Mouse (Mus musculus) MEL (cell line): ENCODE data around the gene Trim26. TPM values are rescaled to one million over a fixed set of nuclear protein-coding genes. Genes with fewer than 3 reads are reported as not detected.
"Not testable (repeated sequence)": the region's sequence is repeated elsewhere in the genome, so short reads cannot be mapped to it uniquely, and the experiment has no call there.

Experiments
- DNase-seq: peaks from one replicate; pipeline ENCODE4 v3.0.0; 2011; ENCODE audit warnings: low read depth, low spot score
- H3K27ac ChIP-seq: 2 replicates; pipeline ENCODE4 v1.5.1; 2012; ENCODE audit warnings: low read depth, mild to moderate bottlenecking, control low read depth, low read length, moderate library complexity; ENCODE audit not compliant: control insufficient read depth
- H3K27me3 ChIP-seq, 2 experiments: fragments of 150-350 bp in 1 of 2; sonication (generic) in 1 of 2; 2 replicates each; pipeline ENCODE4 v1.6.1; 2012; ENCODE audit warnings: low read length in 2 of 2, mild to moderate bottlenecking in 2 of 2, improper control_type of control experiment in 1 of 2, moderate library complexity in 1 of 2; ENCODE audit not compliant: insufficient read depth in 2 of 2, control insufficient read depth in 1 of 2
- H3K36me3 ChIP-seq, 2 experiments: 2 replicates each; pipeline ENCODE4 v1.6.1; 2012 to 2014; ENCODE audit warnings: low read length in 2 of 2, improper control_type of control experiment in 1 of 2, inconsistent platforms in 1 of 2, mild to moderate bottlenecking in 1 of 2; ENCODE audit not compliant: insufficient read depth in 2 of 2, control insufficient read depth in 1 of 2
- H3K4me1 ChIP-seq, 2 experiments: fragments of 150-350 bp in 1 of 2; sonication (generic) in 1 of 2; 2 replicates each; pipeline ENCODE4 v1.6.1; 2012; ENCODE audit warnings: low read length in 2 of 2, improper control_type of control experiment in 1 of 2, mild to moderate bottlenecking in 1 of 2; ENCODE audit not compliant: insufficient read depth in 2 of 2, control insufficient read depth in 1 of 2
- H3K4me3 ChIP-seq, 2 experiments: fragments of 150-350 bp in 1 of 2; sonication (generic) in 1 of 2; 2 replicates each; pipeline ENCODE4 v1.5.1; 2012; ENCODE audit warnings: low read depth in 2 of 2, low read length in 2 of 2, mild to moderate bottlenecking in 2 of 2, moderate library complexity in 2 of 2, control low read depth in 1 of 2, improper control_type of control experiment in 1 of 2; ENCODE audit not compliant: control insufficient read depth in 1 of 2, insufficient read depth in 1 of 2
- H3K79me2 ChIP-seq: 2 replicates; pipeline ENCODE4 v1.6.1; 2012; ENCODE audit warnings: mild to moderate bottlenecking, low read length, moderate library complexity; ENCODE audit not compliant: control insufficient read depth, poor library complexity, insufficient read depth
- H3K9ac ChIP-seq: 2 replicates; pipeline ENCODE4 v1.6.1; 2012; ENCODE audit warnings: low read depth, mild to moderate bottlenecking, control low read depth, low read length, moderate library complexity; ENCODE audit not compliant: control insufficient read depth, poor library complexity, severe bottlenecking
- H3K9me3 ChIP-seq: fragments of 150-350 bp; sonication (generic); replicated peaks from 2 replicates; pipeline ENCODE4 v1.6.1; 2012; ENCODE audit warnings: mild to moderate bottlenecking, low read length, improper control_type of control experiment, moderate library complexity; ENCODE audit not compliant: insufficient read depth
- CHD1 ChIP-seq: IDR thresholded peaks from 2 replicates; pipeline ENCODE4 v1.6.1; 2012; ENCODE audit warnings: low read depth, mild to moderate bottlenecking, inconsistent platforms, low read length, improper control_type of control experiment
- E2F4 ChIP-seq: IDR thresholded peaks from 2 replicates; pipeline ENCODE4 v1.6.1; 2011; ENCODE audit warnings: low read depth, low read length, improper control_type of control experiment, borderline replicate concordance
- EP300 ChIP-seq, 2 experiments: IDR thresholded peaks; 2 replicates each; pipeline ENCODE4 v1.6.1; 2011; ENCODE audit warnings: improper control_type of control experiment in 2 of 2, low read length in 2 of 2, low read depth in 1 of 2, mild to moderate bottlenecking in 1 of 2
- ETS1 ChIP-seq: IDR thresholded peaks from 2 replicates; pipeline ENCODE4 v1.6.1; 2012; ENCODE audit warnings: low read depth, mild to moderate bottlenecking, inconsistent platforms, low read length, improper control_type of control experiment, moderate library complexity
- GABPA ChIP-seq: IDR thresholded peaks from 2 replicates; pipeline ENCODE4 v1.6.1; 2012; ENCODE audit warnings: low read depth, mild to moderate bottlenecking, inconsistent platforms, low read length, improper control_type of control experiment, moderate library complexity
- GATA1 ChIP-seq: IDR thresholded peaks from 2 replicates; pipeline ENCODE4 v1.6.1; 2011; ENCODE audit warnings: low read depth, low read length, improper control_type of control experiment
- KAT2A ChIP-seq: conservative IDR thresholded peaks from 2 replicates; pipeline ENCODE4 v1.6.1; 2012; ENCODE audit warnings: low read depth, low read length, improper control_type of control experiment, inconsistent platforms
- MAFK ChIP-seq: IDR thresholded peaks from 2 replicates; pipeline ENCODE4 v1.6.1; 2011; ENCODE audit warnings: low read depth, mild to moderate bottlenecking, low read length, improper control_type of control experiment, borderline replicate concordance
- MEF2A ChIP-seq: IDR thresholded peaks from 2 replicates; pipeline ENCODE4 v1.6.1; 2014; ENCODE audit warnings: low read depth, mild to moderate bottlenecking, inconsistent platforms, low read length, improper control_type of control experiment; ENCODE audit not compliant: poor library complexity, insufficient replicate concordance, severe bottlenecking; ENCODE audit errors: extremely low read depth
- MXI1 ChIP-seq: IDR thresholded peaks from 2 replicates; pipeline ENCODE4 v1.6.1; 2011; ENCODE audit warnings: mild to moderate bottlenecking, low read depth, low read length, improper control_type of control experiment
- MYB ChIP-seq: IDR thresholded peaks from 2 replicates; pipeline ENCODE4 v1.6.1; 2011; ENCODE audit warnings: mild to moderate bottlenecking, low read depth, low read length, improper control_type of control experiment
- MYC ChIP-seq: IDR thresholded peaks from 2 replicates; pipeline ENCODE4 v1.6.1; 2011; ENCODE audit warnings: low read depth, mild to moderate bottlenecking, low read length, improper control_type of control experiment, moderate library complexity
- POLR2AphosphoS2 ChIP-seq: IDR thresholded peaks from 2 replicates; pipeline ENCODE4 v1.6.1; 2011; ENCODE audit warnings: low read length, improper control_type of control experiment
- RAD21 ChIP-seq: IDR thresholded peaks from 2 replicates; pipeline ENCODE4 v1.6.1; 2011; ENCODE audit warnings: mild to moderate bottlenecking, low read depth, low read length, improper control_type of control experiment
- RCOR1 ChIP-seq: IDR thresholded peaks from 2 replicates; pipeline ENCODE4 v1.6.1; 2012; ENCODE audit warnings: low read depth, mild to moderate bottlenecking, inconsistent platforms, low read length, improper control_type of control experiment
- SMC3 ChIP-seq: IDR thresholded peaks from 2 replicates; pipeline ENCODE4 v1.6.1; 2011; ENCODE audit warnings: low read depth, low read length, improper control_type of control experiment
- TAL1 ChIP-seq: IDR thresholded peaks from 2 replicates; pipeline ENCODE4 v1.6.1; 2012; ENCODE audit warnings: mild to moderate bottlenecking, inconsistent platforms, low read length, moderate library complexity, mixed read lengths
- USF1 ChIP-seq: IDR thresholded peaks from 2 replicates; pipeline ENCODE4 v1.6.1; 2014; ENCODE audit warnings: low read depth, mild to moderate bottlenecking, inconsistent platforms, low read length, improper control_type of control experiment, moderate library complexity
- ZC3H11A ChIP-seq: IDR thresholded peaks from 2 replicates; pipeline ENCODE4 v1.6.1; 2012; ENCODE audit warnings: low read depth, mild to moderate bottlenecking, inconsistent platforms, low read length, improper control_type of control experiment
- ZKSCAN1 ChIP-seq: IDR thresholded peaks from 2 replicates; pipeline ENCODE4 v1.6.1; 2012; ENCODE audit warnings: low read depth, mild to moderate bottlenecking, inconsistent platforms, low read length, improper control_type of control experiment, moderate library complexity
- polyA plus RNA-seq, 2 experiments: library from polyadenylated mRNA; stranded (reverse) in 1 of 2; unstranded in 1 of 2; fragments of >175 nt in 1 of 2; fragments of >200 nt in 1 of 2; gene quantifications; 2 replicates each; pipeline versions ENCODE4 v1.2.1 to v1.2.4; 2012; ENCODE audit warnings: low replicate concordance in 2 of 2, low read depth in 1 of 2; ENCODE audit not compliant: insufficient read length in 2 of 2, insufficient read depth in 1 of 2, missing spikeins in 1 of 2
- total RNA-seq: library from RNA; depleted of rRNA; stranded (reverse); fragments of 300-350 nt; gene quantifications from 2 replicates; pipeline ENCODE4 v1.2.3, GENCODE M21; 2012

Gene Trim26
- total and polyA plus RNA-seq, 3 experiments: 5.6 to 12.4 TPM; not detected in 1

DNA sequence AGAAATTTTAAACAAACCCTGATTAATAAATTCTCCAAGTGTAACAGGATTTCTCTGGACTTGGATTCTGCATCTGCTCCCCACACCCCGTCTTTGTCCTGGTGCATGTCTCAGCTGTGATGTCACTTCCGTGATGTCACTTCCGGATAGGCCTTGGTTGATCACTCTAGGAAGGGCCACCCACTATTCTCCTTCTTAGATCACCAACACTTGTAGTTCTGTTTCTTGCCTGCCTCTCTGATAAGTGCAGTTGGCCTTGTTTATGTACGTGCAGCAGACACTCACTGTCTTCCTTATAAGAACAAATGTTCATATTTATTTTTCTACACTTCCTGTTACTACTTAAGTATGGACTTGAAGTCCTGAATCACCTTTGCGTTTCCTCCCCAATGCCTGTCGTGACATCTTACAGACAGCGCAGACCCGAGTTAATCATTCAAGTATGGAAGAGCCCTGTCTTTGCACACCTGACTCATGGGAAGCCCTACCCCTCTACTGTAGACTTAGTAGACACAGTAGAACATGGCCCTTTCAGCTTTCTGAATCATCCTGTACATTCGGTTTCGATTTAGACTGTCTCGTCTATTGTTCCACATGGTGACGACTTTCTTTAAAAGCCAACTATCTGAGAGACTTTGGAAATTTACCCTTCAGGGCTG lies 48.3 kb downstream of the Trim26 start (continued):
- TF ChIP-seq USF1: no peak

DNA sequence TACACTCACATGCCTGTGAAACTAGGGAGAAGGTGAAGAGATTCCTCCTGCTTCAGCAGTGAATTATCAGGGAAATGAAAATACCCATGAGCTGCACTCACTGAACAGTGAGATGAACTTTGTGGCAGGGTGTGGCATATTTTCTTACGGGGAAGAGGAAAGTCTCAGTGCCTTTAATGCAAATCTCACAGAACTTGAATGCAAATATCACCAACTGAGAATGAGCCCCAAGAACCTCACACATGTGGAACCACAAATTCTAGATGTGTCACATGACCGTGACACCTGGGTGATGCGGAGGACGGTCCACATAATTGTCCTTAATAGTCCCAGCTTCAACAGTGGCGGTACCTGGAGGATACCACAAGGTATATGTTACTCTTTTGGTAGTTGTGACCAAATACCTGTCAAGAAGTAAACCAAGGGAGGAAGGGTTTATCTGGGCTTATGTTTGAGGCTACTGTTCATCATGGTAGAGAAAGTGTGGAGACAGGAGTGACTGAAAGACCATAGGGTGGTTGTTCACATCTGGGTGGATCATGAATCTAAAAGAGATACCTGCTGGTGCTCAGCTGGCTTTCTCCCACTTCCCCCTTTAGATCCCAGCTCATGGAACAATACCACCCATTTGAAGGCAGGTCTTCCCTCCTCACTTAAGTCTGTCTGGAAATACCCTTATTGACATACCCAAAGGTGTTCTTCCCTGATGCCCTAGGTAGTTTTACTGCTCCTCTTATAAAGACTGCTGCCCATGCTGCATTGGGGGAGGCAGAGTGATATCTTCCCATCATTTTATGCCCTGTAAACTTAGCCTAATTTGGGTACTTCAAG lies 53.4 kb downstream of the Trim26 start, which contains the start of gene Trim40:
TSS of gene Trim40 (minus strand) at position 51 of the 831 bp plus-strand sequence.
- no peaks in the 10 kb centered on the region for H3K9me3 ChIP-seq
- peaks cover 0 to 14% of the 10 kb centered on the region in 2 experiments; a peak in 2 of 4 replicates for H3K36me3 ChIP-seq
- H3K79me2 ChIP-seq: no peaks in the 10 kb centered on the region
- no peak within 1 kb of the TSS for H3K27ac ChIP-seq
- no peak within 1 kb of the TSS for H3K9ac ChIP-seq
- H3K4me1 ChIP-seq: peaks cover 0 to 12% of the 10 kb centered on the region in 2 experiments; a peak in 2 of 4 replicates
- DNase-seq: no peak
- H3K4me3 ChIP-seq: no peak within 1 kb of the TSS
- H3K27me3 ChIP-seq: peaks cover 0 to 1% of the 10 kb centered on the region in 2 experiments; a peak in 3 of 4 replicates
- TF ChIP-seq MXI1 (no peak), POLR2AphosphoS2 (no peak)

GRCm38 (mm10) chr17:36891496-36891895 lies 54.6 kb downstream of the Trim26 start:
- DNase-seq, H3K27ac ChIP-seq, H3K9me3 ChIP-seq, H3K79me2 ChIP-seq, H3K4me3 ChIP-seq, H3K27me3 ChIP-seq, H3K9ac ChIP-seq: not testable (repeated sequence)
- peaks cover 0 to 12% of the 10 kb centered on the region in 2 experiments; a peak in 2 of 4 replicates for H3K4me1 ChIP-seq
- peaks cover 0 to 14% of the 10 kb centered on the region in 2 experiments; a peak in 2 of 4 replicates for H3K36me3 ChIP-seq

- peak; percentile 76 for DNase-seq
- peaks cover 0 to 14% of the 10 kb centered on the region in 2 experiments; a peak in 2 of 4 replicates for H3K36me3 ChIP-seq
- H3K79me2 ChIP-seq: no peaks in the 10 kb centered on the region
- H3K9me3 ChIP-seq: no peaks in the 10 kb centered on the region
- no peak overlapping the region for H3K4me3 ChIP-seq
- peaks cover 0 to 12% of the 10 kb centered on the region in 2 experiments; a peak in 2 of 4 replicates for H3K4me1 ChIP-seq
- no peak overlapping the region for H3K9ac ChIP-seq
- H3K27ac ChIP-seq: no peak overlapping the region
- peaks cover 0 to 1% of the 10 kb centered on the region in 2 experiments; a peak in 3 of 4 replicates for H3K27me3 ChIP-seq
- TF ChIP-seq TAL1 (no peak), EP300 (IDR thresholded peaks at IDR 0.05; ENCODE audit: low read depth in 1 of 2, low read length in 2 of 2) (no peak), MXI1 (no peak), RAD21 (peak; percentile 75), CHD1 (no peak), RCOR1 (no peak), ZC3H11A (peak; percentile 50), MYB (no peak), E2F4 (no peak), GATA1 (no peak), MYC (no peak), MEF2A (no peak), ETS1 (no peak), SMC3 (peak; percentile 66), KAT2A (no peak), GABPA (no peak), MAFK (no peak), USF1 (no peak), ZKSCAN1 (no peak)
Observed at GRCm38 (mm10) chr17:36892362-36892761, 55.4 kb downstream of the Trim26 start.
